Mouse (Mus musculus): ENCODE measurements around the gene Fam32a.

Gene Fam32a

DNA sequence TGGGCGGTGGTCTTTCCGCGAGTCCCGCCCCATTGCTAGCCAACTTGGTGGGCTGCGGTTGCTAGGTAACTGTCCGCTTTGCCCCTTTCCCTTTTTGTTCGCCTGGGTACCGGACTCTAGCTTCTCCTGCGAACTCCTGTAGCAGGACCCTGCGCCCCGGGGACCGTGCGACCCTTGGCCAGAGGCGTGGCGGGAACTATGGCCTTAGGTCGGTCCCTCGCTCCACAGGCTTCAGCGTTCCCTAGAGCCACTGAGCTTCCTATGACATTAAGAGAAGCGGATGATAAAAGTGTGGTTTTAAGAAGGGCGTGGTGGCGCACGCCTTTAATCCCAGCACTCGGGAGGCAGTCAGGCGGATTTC is 20.9 kb downstream of the Fam32a start:
- no peak for DNase-seq (ENCODE audit: low spot score)

- DNase-seq (ENCODE audit: low spot score): no peak
These were observed 21.4 kb downstream of the Fam32a start for GRCm38 (mm10) chr8:72240951-72241350.

GRCm38 (mm10) chr8:72242226-72242625 is 22.7 kb downstream of the Fam32a start:
- DNase-seq (ENCODE audit: low spot score): no peak

DNA sequence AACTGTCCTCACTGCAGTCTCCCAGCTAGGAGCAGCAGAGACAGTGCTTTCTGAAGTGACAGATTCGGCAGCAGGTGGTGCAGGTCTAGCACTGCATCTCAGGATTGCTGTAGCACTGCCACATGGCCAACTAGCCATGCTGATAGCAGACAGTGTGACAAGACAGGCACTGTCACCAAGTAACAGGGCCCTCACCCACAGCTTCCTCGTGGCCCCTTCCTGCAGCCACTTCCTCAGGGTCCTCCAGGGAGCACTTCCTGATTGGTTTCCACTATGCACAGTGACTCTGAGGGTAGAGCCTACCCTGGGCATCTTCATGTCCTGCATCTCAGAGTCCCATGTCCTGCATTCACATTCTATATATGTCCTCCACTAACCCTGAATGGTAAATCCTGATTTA is 25.1 kb downstream of the Fam32a start:
- DNase-seq (ENCODE audit: low spot score): no peak

DNA sequence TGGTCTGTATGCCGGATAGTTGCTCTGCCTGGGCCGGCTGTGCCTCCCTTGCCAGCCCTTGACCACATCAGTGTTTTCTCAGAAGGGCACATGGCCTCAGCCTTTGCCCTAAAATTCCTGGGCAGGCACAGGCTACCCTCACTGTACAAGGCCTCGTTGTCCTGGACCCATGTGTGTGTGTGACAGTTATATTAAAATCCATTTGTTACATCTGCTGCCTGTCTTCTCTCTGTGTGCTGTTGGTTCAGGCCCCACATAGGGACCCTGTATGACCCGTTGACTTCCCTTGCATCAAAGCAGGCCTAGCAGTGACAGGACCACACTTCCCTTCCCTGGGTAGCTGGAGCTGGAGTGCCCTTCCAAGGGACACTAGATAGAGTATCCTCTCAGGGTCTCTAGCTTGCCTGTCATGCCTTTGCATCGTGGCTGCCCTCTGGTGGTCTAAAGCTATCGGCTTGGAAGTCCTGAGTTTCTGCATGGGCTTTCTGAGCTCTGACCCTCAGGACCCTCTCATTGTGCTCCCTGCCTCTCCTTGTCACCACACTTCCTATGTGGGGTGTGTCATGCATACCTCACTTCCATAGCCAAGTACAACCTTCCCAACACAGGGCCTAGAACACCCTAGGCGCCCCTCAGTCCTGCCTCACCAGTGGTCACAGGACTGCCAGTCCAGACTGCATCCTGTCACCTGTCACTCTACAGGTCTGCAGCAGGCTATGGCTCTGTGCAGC is 37.8 kb downstream of the Fam32a start:
- no peak for DNase-seq (ENCODE audit: low spot score)

- DNase-seq (ENCODE audit: low spot score): no peak
These were observed 38.3 kb downstream of the Fam32a start for GRCm38 (mm10) chr8:72257902-72258238.

DNA sequence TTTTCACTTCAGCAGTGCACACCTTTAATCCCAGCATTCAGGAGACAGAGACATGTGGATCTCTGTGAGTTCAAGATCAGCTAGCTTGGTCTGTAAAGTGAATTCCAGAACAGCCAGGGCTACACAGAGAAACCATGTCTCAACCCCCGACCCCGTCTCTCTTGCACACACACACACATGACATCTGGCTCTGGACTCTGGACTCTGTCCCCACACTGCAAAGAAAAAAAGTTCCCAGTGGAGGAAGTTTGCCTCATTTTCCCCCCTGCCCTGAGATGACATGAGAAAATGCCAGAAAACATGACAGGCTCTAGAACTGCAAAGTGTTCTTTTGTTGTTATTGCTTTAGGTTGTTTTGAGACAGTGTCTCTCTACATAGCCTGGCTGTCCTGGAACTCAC is 40.3 kb downstream of the Fam32a start:
- DNase-seq (ENCODE audit: low spot score): no peak

GRCm38 (mm10) chr8:72260585-72260984 is 41.1 kb downstream of the Fam32a start:
- no peak for DNase-seq (ENCODE audit: low spot score)

- DNase-seq (ENCODE audit: low spot score): peak; percentile 71
These were observed 41.5 kb downstream of the Fam32a start for GRCm38 (mm10) chr8:72261019-72261418.

DNA sequence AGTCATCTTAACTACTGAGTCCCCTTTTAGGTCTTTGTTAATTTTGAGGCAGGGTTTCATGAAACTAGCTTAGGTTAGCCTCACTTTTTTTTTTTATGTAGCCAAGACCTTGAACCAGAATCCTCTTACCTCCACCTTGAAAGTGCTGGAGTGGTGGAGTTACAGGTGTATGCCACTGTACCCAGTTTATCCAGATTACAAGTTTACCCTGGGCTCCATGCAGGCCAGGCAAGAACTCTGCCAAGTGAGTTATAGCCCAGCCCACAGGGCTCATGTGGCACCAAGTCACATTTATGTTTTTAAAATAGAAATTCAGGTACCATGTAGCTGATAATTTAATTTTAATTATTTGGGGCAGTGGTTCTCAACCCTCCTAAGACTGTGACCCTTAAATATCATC is 41.9 kb downstream of the Fam32a start:
- no peak for DNase-seq (ENCODE audit: low spot score)

GRCm38 (mm10) chr8:72261872-72262271 is 42.3 kb downstream of the Fam32a start:
- DNase-seq (ENCODE audit: low spot score): no peak

- no peak for DNase-seq (ENCODE audit: low spot score)
These were observed 43.2 kb downstream of the Fam32a start for GRCm38 (mm10) chr8:72262756-72263155.

DNA sequence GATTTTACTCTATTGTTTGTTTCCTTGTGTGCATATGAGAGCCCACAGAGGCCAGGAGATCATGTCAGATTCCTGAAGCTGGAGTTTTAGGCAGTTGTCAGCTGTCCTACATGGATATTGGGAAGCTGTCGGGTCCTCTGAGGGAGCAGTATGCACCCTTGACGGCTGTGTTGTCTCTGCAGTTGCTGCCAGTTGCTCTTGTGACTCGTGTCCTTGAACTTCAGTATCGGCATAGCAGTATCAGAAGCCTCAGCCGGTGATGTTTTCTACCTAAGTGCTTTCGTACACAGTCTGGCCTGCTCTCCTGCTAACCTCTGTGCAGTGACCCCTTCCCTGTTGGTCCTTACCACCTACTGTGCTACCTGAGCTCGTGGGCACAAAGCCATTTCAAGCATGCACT is 43.9 kb downstream of the Fam32a start:
- no peak for DNase-seq (ENCODE audit: low spot score)

DNA sequence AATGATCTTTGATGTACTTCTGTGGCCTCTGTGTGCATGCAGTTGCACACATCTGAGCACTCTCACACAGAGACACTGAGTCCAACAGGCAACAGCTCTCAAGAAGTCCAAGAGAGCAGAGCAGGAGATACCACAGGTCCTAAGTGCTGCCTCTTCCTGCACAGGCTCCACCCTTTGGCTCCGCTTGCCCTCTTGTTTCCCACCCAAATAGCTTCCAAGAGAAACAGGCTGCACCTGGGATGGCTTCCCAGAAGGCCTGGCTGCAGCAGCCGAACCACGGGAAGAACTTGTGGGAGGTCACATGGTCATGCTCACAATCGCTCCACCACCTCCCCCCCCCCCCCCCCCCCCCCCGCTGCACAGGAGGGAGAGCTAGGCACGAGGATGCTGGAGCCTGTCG is 45.8 kb downstream of the Fam32a start:
- DNase-seq (ENCODE audit: low spot score): peak; percentile 71

DNA sequence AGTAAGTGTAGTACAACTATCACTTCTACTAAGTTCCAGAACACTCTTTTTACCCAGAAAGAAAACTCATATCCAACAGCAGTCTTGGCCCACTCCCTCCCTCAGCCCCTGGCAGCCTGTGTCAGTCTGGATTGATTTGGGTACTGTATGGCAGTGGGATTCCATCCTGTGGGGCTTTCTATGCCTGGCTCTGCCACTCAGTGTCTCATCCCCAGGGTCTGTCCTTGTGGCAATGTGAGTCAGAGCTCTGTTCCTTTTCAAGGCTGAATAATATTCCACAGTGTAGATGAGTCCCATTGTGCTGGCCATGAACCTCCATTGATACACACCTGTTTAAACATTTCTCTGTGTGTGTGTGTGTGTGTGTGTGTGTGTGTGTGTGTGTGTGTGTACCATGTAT is 47.1 kb downstream of the Fam32a start:
- no peak for DNase-seq (ENCODE audit: low spot score)

DNA sequence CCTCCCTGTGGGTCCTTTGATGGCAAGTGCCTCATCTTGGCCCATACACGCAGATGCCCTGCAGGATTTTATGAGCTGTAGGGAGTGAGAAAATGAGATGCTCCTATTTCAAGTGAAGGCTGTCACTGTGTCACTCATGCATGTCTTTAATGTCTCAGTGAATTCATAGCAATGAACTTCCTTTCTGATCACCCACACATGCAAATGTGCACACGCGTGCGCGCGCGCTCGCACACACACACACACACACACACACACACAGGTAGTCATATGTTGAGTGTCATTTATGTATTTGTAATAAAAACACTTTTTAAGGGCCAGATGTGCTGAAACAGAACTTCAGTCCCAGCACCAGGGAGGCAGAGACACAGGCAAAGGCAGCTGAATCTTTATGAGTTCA is 47.6 kb downstream of the Fam32a start:
- no peak for DNase-seq (ENCODE audit: low spot score)

DNA sequence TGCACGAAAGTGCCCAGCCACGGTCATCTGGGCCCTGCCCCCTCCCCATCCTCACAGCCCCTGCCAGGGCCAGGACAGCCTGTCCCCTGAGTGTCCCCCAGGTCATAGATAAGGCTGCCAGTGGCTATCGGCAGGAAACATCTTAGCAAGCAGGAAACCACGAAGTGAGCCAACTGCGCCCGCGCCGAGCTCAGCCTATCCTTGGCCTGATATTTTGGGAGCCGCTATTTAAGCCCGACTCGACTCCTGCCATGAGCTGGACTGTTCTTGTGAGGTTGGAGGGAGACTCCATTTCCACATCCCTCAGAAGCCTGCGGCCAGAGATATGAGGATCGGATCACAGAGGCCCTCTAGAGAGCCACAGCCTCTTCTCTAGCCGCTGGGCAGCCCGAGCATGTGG is 48.8 kb downstream of the Fam32a start:
- peak; percentile 94 for DNase-seq (ENCODE audit: low spot score)

GRCm38 (mm10) chr8:72270606-72271005 is 51.1 kb downstream of the Fam32a start:
- no peak for DNase-seq (ENCODE audit: low spot score)

- DNase-seq (ENCODE audit: low spot score): no peak
These were observed 51.6 kb downstream of the Fam32a start for GRCm38 (mm10) chr8:72271051-72271660.

- DNase-seq (ENCODE audit: low spot score): no peak
These were observed 52.2 kb downstream of the Fam32a start for GRCm38 (mm10) chr8:72271691-72272090.

DNA sequence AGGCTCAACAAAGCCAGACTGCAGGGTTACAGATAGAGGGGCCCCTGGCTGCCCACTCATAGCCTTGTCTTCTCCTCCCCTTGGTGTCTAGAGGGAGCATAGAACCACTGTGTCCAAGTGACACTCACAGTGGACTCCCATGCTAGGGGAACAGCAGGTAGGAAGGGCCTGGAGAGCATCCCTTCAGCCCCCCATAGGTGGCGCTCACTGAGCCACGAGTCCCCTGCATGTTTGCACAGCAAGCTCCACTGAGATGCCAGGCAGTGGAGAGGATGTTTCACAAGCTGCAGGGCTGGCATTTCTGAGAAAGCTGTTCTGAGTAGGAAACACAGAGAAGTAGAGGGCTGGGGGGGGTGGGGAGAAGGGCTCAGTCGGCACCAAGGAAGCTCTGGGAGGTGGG is 52.8 kb downstream of the Fam32a start:
- peak; percentile 89 for DNase-seq (ENCODE audit: low spot score)

GRCm38 (mm10) chr8:72273111-72273770 is 53.7 kb downstream of the Fam32a start:
- no peak for DNase-seq (ENCODE audit: low spot score)

DNA sequence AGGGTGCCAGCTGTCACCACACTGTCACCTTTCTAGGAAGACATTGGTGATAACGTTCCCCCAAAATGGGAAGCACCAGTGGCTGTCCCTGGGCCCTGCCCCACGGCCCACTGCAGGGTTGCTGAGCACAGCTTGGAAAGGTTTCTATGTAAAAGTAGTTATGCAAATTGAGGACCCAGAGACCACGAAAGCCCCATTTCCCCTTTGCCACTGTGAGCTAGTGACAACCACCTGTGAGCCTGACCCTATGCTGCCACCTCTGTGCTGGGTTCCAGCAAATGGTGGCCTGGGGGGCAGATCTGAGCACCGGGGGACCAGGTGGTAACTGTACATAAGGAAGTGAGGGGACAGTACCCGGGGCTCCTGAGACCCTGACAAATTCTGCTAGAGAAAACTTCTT is 54.3 kb downstream of the Fam32a start:
- DNase-seq (ENCODE audit: low spot score): no peak
